Mouse (Mus musculus): ENCODE data around the gene Gtf3c1.

Gtf3c1 gene

GRCm38 (mm10) chr7:125618016-125618415 is 89.6 kb downstream of the Gtf3c1 start:
- no peak for DNase-seq (ENCODE audit: low spot score)

- DNase-seq (ENCODE audit: low spot score), result no peak
Measured at GRCm38 (mm10) chr7:125615453-125615852, 92.1 kb downstream of the Gtf3c1 start.

- no peak for DNase-seq (ENCODE audit: low spot score)
Measured at GRCm38 (mm10) chr7:125613579-125613978, 94.0 kb downstream of the Gtf3c1 start.

GRCm38 (mm10) chr7:125608183-125608688 is 99.3 kb downstream of the Gtf3c1 start:
- no peak for DNase-seq (ENCODE audit: low spot score)

GRCm38 (mm10) chr7:125607384-125608182 is 100.0 kb downstream of the Gtf3c1 start:
- DNase-seq (ENCODE audit: low spot score), result no peak

GRCm38 (mm10) chr7:125606265-125607164 is 101.1 kb downstream of the Gtf3c1 start:
- no peak for DNase-seq (ENCODE audit: low spot score)

- DNase-seq (ENCODE audit: low spot score), result no peak
Measured at GRCm38 (mm10) chr7:125605725-125606139, 101.8 kb downstream of the Gtf3c1 start.

GRCm38 (mm10) chr7:125604362-125605319 is 102.9 kb downstream of the Gtf3c1 start:
- no peak for DNase-seq (ENCODE audit: low spot score)

GRCm38 (mm10) chr7:125603185-125603631 is 104.4 kb downstream of the Gtf3c1 start, which contains the start of gene Il21r:
Gene Il21r, plus strand, starts transcription at chr7:125603429.
- DNase-seq (ENCODE audit: low spot score), result no peak

GRCm38 (mm10) chr7:125601821-125602448 is 105.6 kb downstream of the Gtf3c1 start:
- DNase-seq (ENCODE audit: low spot score), result no peak

GRCm38 (mm10) chr7:125601280-125601670 is 106.3 kb downstream of the Gtf3c1 start:
- DNase-seq (ENCODE audit: low spot score), result no peak

GRCm38 (mm10) chr7:125600612-125601279 is 106.8 kb downstream of the Gtf3c1 start:
- DNase-seq (ENCODE audit: low spot score), result no peak

GRCm38 (mm10) chr7:125600136-125600535 is 107.4 kb downstream of the Gtf3c1 start:
- no peak for DNase-seq (ENCODE audit: low spot score)

GRCm38 (mm10) chr7:125599373-125599973 is 108.1 kb downstream of the Gtf3c1 start:
- DNase-seq (ENCODE audit: low spot score), result no peak

- no peak for DNase-seq (ENCODE audit: low spot score)
Measured at GRCm38 (mm10) chr7:125597516-125598347, 109.8 kb downstream of the Gtf3c1 start.

GRCm38 (mm10) chr7:125597083-125597482 is 110.5 kb downstream of the Gtf3c1 start:
- no peak for DNase-seq (ENCODE audit: low spot score)

- no peak for DNase-seq (ENCODE audit: low spot score)
Measured at GRCm38 (mm10) chr7:125596406-125596805, 111.2 kb downstream of the Gtf3c1 start.

- no peak for DNase-seq (ENCODE audit: low spot score)
Measured at GRCm38 (mm10) chr7:125593831-125594230, 113.7 kb downstream of the Gtf3c1 start.

Measured in ovary, adult 18-20 months (tissue).